Mouse (Mus musculus) midbrain, embryonic 16.5 days (tissue): ENCODE results near the gene Cept1. TPM values are rescaled to one million over a fixed set of nuclear protein-coding genes. Genes with fewer than 3 reads are reported as not detected.
"Not testable (repeated sequence)": the region's sequence is repeated elsewhere in the genome, so short reads cannot be mapped to it uniquely, and the experiment has no call there.

Source experiments
- ATAC-seq: fragments of 200-750 bp; cut with Nextera tagmentation; 2 replicates; pipeline ENCODE4 v1.8.0; 2017; ENCODE audit warnings: moderate TSS enrichment
- H3K27ac ChIP-seq: fragments of 300-500 bp; sonication (generic); 2 replicates; pipeline ENCODE4 v1.5.1; 2014; ENCODE audit warnings: mild to moderate bottlenecking, low read length, mixed read lengths
- H3K27me3 ChIP-seq: fragments of 300-500 bp; sonication (generic); 2 replicates; pipeline ENCODE4 v1.6.1; 2014; ENCODE audit warnings: low read depth, low read length, mixed read lengths; ENCODE audit not compliant: control insufficient read depth, insufficient read depth
- H3K36me3 ChIP-seq: fragments of 300-500 bp; sonication (generic); 2 replicates; pipeline ENCODE4 v1.6.1; 2014; ENCODE audit warnings: mild to moderate bottlenecking, low read length, moderate library complexity, mixed read lengths; ENCODE audit not compliant: control insufficient read depth, insufficient read depth
- H3K4me1 ChIP-seq: fragments of 300-500 bp; sonication (generic); 2 replicates; pipeline ENCODE4 v1.6.1; 2014; ENCODE audit warnings: mild to moderate bottlenecking, low read length, mixed read lengths; ENCODE audit not compliant: control insufficient read depth, insufficient read depth
- H3K4me2 ChIP-seq: fragments of 300-500 bp; sonication (generic); 2 replicates; pipeline ENCODE4 v1.6.1; 2014; ENCODE audit warnings: mild to moderate bottlenecking, low read length, mixed read lengths
- H3K4me3 ChIP-seq: fragments of 300-500 bp; sonication (generic); 2 replicates; pipeline ENCODE4 v1.5.1; 2014; ENCODE audit warnings: low read depth, mild to moderate bottlenecking, low read length, moderate library complexity, mixed read lengths
- H3K9ac ChIP-seq: fragments of 300-500 bp; sonication (generic); 2 replicates; pipeline ENCODE4 v1.6.1; 2014; ENCODE audit warnings: low read depth, low read length, mixed read lengths
- H3K9me3 ChIP-seq: fragments of 300-500 bp; sonication (generic); replicated peaks from 2 replicates; pipeline ENCODE4 v1.6.1; 2014; ENCODE audit warnings: mild to moderate bottlenecking, low read length, mixed read lengths; ENCODE audit not compliant: control insufficient read depth, poor library complexity, severe bottlenecking
- WGBS: fragments of 180-500 bp; shearing (Covaris S2); extraction: QIAGEN DNeasy Blood & Tissue Kit; methylation state at CpG from one replicate; pipeline ENCODE4 v1.1.7; 2014; 5-methylcytosine and 5-hydroxymethylcytosine counted together
- polyA plus RNA-seq: library from polyadenylated mRNA; unstranded; fragments of >200 nt; fragmentation: Nextera tagmentation; extraction: Ambion mirVana; gene quantifications from 2 replicates; pipeline ENCODE4 v1.2.1, GENCODE M21; 2015

Cept1 gene
- polyA plus RNA-seq, result 47.8 and 51.1 TPM in 2 replicates

DNA sequence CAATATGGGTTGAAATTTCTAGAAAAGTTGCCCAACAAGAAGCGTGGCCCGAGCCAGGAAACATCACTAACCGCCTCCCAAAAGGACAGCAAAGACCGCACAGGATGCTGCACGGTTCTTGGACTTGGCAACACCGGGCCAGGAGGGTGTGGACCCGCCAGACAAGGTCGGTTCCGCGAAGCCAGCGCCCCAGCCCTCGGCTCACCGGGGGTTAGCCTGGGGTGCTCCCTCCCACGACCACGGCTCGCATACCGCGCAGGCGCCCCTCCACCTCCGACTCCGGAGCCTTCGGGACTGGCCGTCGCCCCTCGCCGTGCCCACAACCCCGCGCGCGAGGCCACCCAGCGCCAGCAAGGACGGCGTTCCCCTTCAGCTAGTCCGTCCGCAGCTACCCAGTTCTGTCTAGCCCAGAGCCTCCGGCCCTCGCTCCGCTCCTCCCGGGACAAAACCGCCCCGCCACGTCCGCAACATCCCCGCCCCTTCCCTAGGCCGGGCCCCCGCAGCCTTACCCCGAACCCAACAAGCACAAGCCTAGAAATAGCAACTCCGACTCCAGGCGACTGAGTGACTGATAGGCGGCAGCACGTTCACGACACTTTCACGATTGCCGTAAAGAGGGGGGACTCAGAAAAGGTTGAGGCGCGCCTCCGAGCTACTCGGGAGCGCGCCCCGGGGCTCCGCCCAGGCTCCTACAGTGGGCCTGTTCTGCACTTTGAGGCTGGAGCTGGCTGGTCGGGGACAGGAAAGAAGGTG is at the start of gene Cept1, which contains the start of gene Dram2:
Gene Cept1 (minus strand): TSS at position 632 of the 753 bp plus-strand sequence.
Gene Dram2 (plus strand): TSS at position 628 of the 753 bp plus-strand sequence.
- under 1% methylated on average over 59 of the region's 63 CpGs for WGBS
- H3K4me2 ChIP-seq, result peak within 1 kb of the TSS; percentile 71
- H3K9me3 ChIP-seq, result no peaks in the 10 kb centered on the region
- ATAC-seq, result peak; percentile 98
- no peaks in the 10 kb centered on the region for H3K27me3 ChIP-seq
- H3K4me3 ChIP-seq, result peak within 1 kb of the TSS; percentile 66
- H3K36me3 ChIP-seq, result no peaks in the 10 kb centered on the region
- peak within 1 kb of the TSS; percentile 91 for H3K27ac ChIP-seq
- H3K4me1 ChIP-seq, result peaks cover 22% of the 10 kb centered on the region
- peak within 1 kb of the TSS; percentile 94 for H3K9ac ChIP-seq

- not testable (repeated sequence) for H3K9me3 ChIP-seq, H3K36me3 ChIP-seq, H3K27ac ChIP-seq, H3K4me1 ChIP-seq, H3K9ac ChIP-seq, H3K4me2 ChIP-seq, ATAC-seq, H3K27me3 ChIP-seq, H3K4me3 ChIP-seq
- 84% methylated on average over 4 of the region's 4 CpGs for WGBS
Measured at GRCm38 (mm10) chr3:106593631-106594030, 46.0 kb upstream of the Cept1 start.

DNA sequence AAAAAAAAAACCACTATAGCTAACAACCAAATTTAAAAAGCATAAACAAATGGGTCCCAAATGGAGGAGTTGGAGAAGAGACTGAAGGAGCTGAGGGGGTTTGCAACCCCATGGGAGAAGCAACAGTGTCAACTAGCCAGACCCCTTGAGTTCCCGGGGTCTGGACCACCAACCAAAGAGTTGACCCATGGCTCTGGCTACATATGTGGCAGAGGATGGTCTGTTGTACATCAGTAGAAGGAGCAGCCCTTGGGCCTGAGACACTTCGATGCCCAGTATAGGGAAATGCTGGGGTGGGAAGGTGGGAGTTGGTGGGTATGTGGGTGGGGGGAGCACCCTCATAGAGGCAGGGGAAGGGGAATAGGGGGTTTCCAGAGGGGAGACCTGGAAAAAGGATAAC is 31.7 kb upstream of the Cept1 start:
- Histone ChIP-seq H3K36me3 (no peaks in the 10 kb centered on the region), H3K27me3 (no peaks in the 10 kb centered on the region), H3K4me3 (no peak overlapping the region), H3K27ac (no peak overlapping the region), H3K4me1 (no peaks in the 10 kb centered on the region), H3K9me3 (no peaks in the 10 kb centered on the region), H3K4me2 (no peak overlapping the region), H3K9ac (no peak overlapping the region)
- ATAC-seq, result no peak
- 92% methylated on average over 2 of the region's 2 CpGs for WGBS

DNA sequence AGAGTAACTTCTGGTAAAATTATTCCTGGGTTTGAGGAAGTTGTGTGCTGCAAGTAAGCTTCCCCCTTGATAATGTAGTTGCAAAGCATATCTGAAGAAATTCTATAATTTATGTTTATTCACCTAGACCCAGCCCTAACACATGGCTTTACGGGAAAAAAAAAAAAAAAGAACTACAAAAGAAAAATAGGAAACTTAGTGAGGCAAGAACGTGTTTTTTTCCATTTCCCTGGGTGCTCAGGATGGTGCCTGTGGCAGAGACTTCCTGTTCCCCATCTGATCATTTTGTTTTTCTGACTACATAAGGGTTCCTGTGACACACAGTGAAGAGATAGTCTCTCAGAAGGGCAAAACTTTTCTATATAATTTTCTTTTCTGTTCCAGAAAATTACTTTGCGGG is 25.6 kb upstream of the Cept1 start:
- H3K9me3 ChIP-seq, result no peaks in the 10 kb centered on the region
- ATAC-seq, result no peak
- H3K9ac ChIP-seq, result no peak overlapping the region
- H3K36me3 ChIP-seq, result peaks cover 10% of the 10 kb centered on the region
- H3K27ac ChIP-seq, result no peak overlapping the region
- no peaks in the 10 kb centered on the region for H3K4me1 ChIP-seq
- H3K4me3 ChIP-seq, result no peak overlapping the region
- 86% methylated on average over 3 of the region's 3 CpGs for WGBS
- no peak overlapping the region for H3K4me2 ChIP-seq
- no peaks in the 10 kb centered on the region for H3K27me3 ChIP-seq

- ATAC-seq, result no peak
- peaks cover 13% of the 10 kb centered on the region for H3K36me3 ChIP-seq
- no peak overlapping the region for H3K9ac ChIP-seq
- no peaks in the 10 kb centered on the region for H3K27me3 ChIP-seq
- no peak overlapping the region for H3K4me2 ChIP-seq
- no peaks in the 10 kb centered on the region for H3K4me1 ChIP-seq
- H3K4me3 ChIP-seq, result no peak overlapping the region
- no peak overlapping the region for H3K27ac ChIP-seq
- H3K9me3 ChIP-seq, result no peaks in the 10 kb centered on the region
- 94% methylated on average over 3 of the region's 3 CpGs for WGBS
Measured at GRCm38 (mm10) chr3:106565876-106566275, 18.3 kb upstream of the Cept1 start.

DNA sequence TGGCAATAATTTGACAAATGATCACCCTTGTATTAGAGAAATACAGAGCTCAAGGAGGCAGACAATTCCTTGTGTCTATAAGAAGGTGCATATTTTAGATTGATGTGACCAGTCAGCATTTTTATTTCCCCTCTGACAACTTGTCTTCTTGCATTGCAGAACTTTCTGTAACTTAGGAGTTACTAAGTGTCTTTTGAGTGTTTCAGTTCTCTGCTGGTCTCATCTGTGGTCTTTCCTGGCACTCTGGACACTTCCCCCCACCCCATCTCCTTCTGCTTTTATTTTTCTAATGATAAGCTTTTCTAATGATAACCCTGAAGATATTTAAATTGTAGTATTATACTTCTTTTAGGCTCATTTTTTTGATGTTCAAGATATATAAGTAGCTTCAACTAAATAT is 10.7 kb upstream of the Cept1 start:
- Histone ChIP-seq H3K9me3 (no peaks in the 10 kb centered on the region), H3K36me3 (peaks cover 26% of the 10 kb centered on the region), H3K27ac (no peak overlapping the region), H3K4me2 (no peak overlapping the region), H3K9ac (no peak overlapping the region), H3K27me3 (no peaks in the 10 kb centered on the region), H3K4me1 (no peaks in the 10 kb centered on the region), H3K4me3 (no peak overlapping the region)
- ATAC-seq, result no peak

- Histone ChIP-seq H3K4me2 (no peak overlapping the region), H3K4me1 (no peaks in the 10 kb centered on the region), H3K4me3 (no peak overlapping the region), H3K27ac (no peak overlapping the region), H3K9me3 (no peaks in the 10 kb centered on the region), H3K9ac (no peak overlapping the region), H3K27me3 (no peaks in the 10 kb centered on the region), H3K36me3 (peaks cover 26% of the 10 kb centered on the region)
- ATAC-seq, result no peak
- WGBS, result 82% methylated on average over 3 of the region's 3 CpGs
Measured at GRCm38 (mm10) chr3:106555743-106556250, 8.2 kb upstream of the Cept1 start.

DNA sequence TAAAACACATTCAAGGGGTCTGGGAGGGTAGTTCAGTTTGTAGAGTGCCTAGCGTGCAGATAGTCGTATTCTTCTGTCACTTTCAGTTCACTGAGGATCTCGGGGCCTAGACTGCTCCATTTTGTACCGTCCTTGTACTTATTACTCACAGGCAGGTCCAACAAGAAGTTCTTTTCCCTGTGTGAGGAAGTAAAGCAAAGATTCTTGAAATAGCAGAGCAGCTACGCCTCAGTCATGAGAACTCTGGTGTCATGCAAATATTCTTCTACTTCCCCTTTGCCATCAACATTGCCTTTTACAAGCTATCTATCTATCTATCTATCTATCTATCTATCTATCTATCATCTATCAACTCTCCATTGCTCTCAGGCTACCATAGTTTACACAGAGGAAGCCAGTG is 5.8 kb upstream of the Cept1 start:
- 93% methylated on average over 5 of the region's 5 CpGs for WGBS
- Histone ChIP-seq H3K4me3 (no peak overlapping the region), H3K4me1 (peaks cover 14% of the 10 kb centered on the region), H3K9ac (no peak overlapping the region), H3K4me2 (no peak overlapping the region), H3K27ac (no peak overlapping the region), H3K27me3 (no peaks in the 10 kb centered on the region), H3K36me3 (peaks cover 21% of the 10 kb centered on the region), H3K9me3 (no peaks in the 10 kb centered on the region)
- ATAC-seq, result no peak

DNA sequence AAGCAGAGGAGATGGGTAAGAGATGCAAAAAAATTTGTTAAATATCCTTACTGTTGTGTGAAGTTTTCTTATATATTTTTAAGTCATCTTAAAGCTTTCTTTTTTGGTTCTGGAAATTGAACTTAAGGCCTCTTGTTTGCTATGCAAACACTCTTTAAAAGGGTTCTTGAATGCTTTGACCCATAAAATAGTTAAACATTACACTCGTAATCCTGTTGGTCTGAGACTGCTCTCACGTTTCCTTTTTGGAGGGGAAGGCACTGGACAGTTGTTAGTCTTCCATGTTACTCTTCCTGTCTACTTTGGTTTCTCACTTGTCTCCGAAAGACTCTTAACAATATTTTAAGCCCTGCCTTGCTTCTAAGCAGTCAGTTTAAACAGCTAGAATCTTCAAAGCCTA is 1.4 kb upstream of the Cept1 start:
- Histone ChIP-seq H3K36me3 (peaks cover 3% of the 10 kb centered on the region; the same call in 1 of the 2 replicates), H3K9me3 (no peaks in the 10 kb centered on the region), H3K27me3 (no peaks in the 10 kb centered on the region), H3K4me1 (peaks cover 22% of the 10 kb centered on the region), H3K4me2 (peak overlapping the region; percentile 50), H3K9ac (0 out of 2 replicates have a peak overlapping the region, but pooled peaks have one; percentile 30), H3K4me3 (peak overlapping the region; percentile 26), H3K27ac (no peak overlapping the region)
- no peak for ATAC-seq
- WGBS, result 41% methylated on average over 3 of the region's 3 CpGs
